Mouse (Mus musculus) gastrocnemius, adult 8-10 months (tissue): Measurements from ENCODE around the gene Dgcr2. TPM values are rescaled to one million over a fixed set of nuclear protein-coding genes. Genes with fewer than 3 reads are reported as not detected.

Experiments
- DNase-seq, 2 experiments: peaks; one replicate each; pipeline ENCODE4 v3.0.0; 2022; ENCODE audit warnings: low spot score in 2 of 2
- total RNA-seq, 4 experiments: library from RNA; stranded (reverse); gene quantifications; 2 replicates each; pipeline ENCODE4 v1.2.4; 2022

Dgcr2 gene
- total RNA-seq, 4 experiments from 2014 or later, result 19.1 to 22.8 (median 20.5) TPM

DNA sequence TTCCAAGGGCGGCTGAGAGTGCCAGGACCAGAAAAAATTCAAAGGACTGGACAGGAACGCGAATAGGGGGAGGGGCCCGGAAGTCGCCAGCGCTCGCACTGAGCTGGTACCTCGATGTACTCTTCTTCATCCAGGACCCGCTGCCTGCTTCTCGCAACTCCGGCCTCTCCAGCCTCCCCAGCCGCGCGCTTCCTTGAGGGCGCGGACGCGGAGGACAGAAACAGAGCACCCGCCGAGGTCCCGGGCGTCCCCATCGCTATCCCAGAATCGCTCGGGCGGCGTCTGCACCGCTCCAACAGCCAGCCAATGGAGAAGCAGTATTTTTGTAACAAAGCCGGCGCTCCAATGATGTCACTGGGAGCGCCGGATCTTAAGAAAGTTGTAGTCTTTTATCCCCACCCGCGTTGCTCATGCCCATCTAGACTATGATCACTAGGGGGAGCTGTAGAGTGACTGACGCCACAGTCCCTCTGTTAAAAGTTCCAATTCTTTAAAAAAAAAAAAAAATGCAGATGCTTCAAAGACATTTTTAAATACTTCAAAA, 12.8 kb upstream of the Dgcr2 start, which contains the start of gene Ess2:
TSS of gene Ess2 (minus strand) at position 297 of the 544 bp plus-strand sequence.
- peak; percentile 80 to 87 for DNase-seq

DNA sequence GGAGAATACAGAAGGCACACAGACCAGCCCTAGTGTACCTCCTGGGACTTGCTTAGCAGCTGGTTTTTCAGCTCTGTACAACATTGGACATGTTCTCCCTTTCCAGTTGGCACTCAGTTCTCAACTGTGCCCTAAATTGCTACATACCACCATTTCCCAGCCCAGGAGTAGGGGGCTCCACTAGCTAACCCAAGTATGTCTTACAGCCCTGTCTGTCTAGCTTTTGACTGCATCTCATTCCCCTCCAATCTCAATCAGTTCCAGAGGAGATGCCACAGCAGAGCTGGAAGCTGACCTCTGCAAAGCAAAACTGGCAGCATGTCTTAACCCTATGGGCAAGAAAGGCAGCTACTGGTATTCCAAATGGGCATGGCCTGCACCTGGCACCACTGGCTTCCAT, 2.3 kb downstream of the Dgcr2 start:
- no peak for DNase-seq

DNA sequence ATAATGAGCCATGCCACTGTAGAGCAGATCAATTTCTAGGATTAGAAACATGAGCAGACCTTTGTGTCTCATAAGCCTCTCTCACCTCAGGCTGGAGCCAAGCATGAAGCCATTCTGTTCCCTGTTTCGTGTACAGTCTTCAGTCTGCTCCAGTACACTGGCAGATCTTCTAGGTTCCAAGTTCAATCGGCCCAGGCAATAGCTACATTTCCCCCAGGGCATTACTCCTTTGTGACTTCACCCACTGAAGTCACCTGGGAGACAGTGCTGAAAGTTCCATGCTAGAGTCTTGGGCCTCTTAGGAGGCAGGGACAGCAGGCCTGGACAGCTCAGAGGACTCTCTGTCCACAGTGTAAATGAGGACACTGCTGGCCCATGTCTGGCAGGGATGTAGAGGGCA, 4.4 kb downstream of the Dgcr2 start, which contains the start of gene Tssk1:
TSS of gene Tssk1 (plus strand) at position 301 of the 400 bp plus-strand sequence.
- DNase-seq, result no peak

DNA sequence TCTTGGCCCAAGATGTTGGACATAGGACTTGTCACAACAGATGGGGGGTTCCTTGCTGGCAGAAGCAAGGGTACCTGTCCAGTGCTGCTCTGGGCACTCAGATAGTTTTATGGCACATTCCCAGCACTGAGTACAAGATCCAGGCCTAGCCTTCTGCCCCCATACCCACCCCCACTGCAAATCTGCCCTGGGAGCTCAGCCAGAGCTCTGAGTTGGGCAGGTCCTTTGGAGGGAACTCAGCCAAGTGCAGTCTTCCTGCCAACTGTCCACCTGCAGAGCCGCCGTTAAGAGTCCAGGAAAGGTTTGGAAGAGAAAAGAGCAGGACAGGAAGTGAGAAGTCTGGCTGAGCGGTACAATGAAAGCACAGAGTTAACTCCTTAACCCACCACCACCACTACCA, 5.8 kb downstream of the Dgcr2 start:
- DNase-seq, result no peak

DNA sequence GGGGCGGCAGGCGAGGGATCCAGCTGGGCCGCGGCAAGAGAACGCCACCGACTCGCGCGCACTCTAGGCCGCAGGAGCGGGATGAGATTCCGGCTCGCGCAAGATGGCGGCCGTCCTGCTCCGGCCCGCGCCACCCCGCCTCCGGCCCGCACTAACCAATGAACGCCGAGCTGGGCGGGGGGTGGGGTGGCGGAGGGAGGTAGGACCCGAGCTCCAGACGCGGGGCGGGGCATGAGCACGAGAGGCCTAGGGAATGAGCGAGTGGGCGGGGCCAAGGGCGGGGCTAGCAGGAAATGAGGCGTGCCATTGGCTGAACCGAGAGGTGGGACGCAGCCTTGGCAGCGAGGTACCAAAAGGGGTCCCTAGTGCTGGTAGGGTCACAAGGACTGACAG, 6.8 kb downstream of the Dgcr2 start, which contains the start of gene Gm20518:
TSS of gene Gm20518 (minus strand) at position 105 of the 393 bp plus-strand sequence.
- DNase-seq, result peak; percentile 99

DNA sequence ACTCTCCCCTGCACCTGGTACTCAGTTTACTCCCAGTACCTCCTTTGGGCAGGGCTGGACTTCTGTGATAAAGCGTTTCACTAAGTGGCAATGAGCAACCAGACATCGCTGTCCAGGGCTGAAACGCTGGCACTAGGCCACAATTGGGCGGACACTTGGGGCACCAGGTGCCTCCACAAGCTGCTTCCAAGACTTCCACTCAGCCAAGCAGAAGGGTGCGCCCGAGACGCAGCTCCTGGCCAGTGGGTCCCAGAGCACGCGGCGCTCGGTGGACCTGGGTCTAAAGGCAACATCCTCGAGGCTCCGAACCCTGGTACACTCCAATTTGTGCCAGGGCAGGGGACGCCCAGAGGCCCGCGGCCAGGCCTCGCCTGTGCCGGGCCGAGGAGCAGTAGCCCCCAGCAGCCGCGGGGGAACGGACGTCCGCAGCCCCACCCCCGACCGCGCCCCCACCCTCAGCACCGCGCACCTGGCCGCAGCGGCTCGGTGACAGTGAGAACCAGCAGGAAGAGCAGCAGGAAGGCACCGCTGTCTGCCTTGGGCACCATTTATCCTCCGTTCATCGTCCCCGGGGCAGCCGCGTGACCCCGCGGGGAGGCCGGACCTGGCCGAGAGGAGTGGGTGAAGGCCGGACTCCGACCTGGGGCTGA, 7.3 kb downstream of the Dgcr2 start:
- DNase-seq, result peak; percentile 61 to 80

DNA sequence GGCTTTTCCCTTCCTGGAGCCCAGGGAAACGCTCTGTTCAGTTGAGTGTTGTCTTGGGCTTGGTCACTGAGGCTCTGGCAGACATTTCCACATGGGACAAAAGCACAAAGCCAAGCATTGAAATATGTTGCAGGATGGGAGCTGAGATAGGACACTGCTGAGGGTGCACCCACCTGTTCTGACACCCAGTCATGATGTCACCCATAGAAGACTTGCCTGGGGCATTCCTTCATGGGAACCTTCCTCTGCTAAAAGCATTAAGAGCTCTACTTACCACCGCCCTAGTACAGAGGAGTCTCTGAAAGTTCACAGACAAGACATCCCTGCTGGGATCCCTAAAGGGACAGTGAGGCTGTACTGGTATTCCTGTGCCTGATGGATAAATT, 8.0 kb downstream of the Dgcr2 start:
- DNase-seq, result no peak

DNA sequence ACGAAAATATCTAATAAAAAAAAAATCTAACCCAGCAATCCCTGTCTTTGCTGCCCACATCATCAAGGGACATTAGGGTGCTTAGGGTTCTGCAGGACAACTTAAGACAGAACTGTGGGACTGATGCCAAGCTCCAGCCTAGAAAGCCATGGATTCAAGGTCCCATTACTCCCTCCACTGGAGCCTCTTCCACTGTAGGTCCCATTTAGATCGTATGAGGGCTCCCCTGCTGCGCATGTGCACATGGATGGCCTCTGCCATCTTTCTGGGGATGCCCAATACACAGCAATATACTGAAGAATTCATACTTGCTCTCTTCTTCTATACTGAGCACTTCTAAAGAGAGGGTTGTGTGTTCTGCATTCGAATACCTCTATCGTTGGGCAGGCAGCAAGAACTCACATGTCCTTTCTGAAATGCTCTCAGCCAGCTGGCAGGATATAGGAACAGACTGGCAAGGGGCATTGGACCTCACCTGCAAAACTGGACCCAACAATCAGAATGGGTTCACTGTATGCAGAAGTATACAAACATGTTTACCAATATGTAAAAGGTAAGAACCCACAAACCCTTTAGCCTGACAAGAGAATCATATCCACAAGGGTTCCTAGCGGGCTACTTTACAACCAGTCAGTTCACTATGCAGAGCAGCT, 8.5 kb downstream of the Dgcr2 start:
- DNase-seq, result no peak

DNA sequence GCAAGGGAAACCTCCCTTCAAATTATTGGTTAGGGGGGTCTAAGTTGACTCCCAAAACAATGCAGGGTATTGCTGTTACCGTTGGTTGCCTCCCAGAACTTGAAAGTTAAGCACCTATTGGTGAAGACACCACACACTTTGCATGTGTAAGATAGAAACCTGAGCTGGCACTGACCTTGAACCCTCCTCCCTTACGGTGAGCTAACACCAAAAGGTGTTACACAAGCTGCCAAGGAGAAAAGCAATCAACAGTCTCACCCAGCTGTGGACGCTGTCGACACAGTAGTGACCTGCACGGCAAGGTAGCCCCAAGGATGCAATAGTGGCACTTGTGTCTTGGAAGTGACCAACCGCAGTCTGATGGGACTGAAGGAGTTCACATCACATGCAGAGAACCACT, 14.2 kb downstream of the Dgcr2 start:
- no peak for DNase-seq

DNA sequence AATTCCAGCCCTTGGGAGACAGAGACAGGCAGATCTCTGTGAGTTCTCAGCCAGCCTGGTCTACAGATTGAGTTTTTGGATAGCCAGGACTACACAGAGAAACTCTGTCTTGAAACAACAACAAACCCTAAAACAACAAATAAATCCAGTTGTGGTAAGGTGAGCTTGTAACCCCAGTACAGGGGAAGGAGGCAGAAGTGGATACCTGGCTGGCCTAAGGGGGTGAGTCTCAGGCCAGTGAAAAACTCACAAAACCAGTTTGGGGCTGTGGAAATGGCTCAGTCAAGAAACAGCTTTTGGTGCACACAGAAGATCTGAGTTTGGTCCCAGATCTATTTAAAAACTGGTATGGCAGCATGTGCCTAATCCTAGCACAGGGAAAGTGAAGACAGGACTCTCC, 16.2 kb downstream of the Dgcr2 start:
- DNase-seq, result no peak

DNA sequence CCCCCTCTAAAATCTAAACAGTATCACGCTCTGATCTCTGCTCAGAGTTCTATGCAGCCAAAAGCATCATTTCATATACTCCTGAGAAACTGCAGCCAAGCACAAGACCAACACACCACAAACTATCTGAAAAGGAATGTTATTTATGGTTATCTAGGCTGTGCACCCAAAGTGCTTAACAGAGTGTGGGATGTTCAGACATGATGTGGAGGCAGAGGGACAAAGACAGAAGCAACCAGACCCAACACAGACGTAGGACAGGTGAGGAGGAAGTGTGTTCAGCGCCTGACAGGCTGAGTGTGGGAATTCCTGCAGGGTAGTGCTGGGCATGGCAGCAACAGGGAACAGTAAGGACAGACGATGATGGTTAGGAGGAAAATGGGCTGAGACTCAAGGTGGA, 18.8 kb downstream of the Dgcr2 start:
- no peak for DNase-seq

DNA sequence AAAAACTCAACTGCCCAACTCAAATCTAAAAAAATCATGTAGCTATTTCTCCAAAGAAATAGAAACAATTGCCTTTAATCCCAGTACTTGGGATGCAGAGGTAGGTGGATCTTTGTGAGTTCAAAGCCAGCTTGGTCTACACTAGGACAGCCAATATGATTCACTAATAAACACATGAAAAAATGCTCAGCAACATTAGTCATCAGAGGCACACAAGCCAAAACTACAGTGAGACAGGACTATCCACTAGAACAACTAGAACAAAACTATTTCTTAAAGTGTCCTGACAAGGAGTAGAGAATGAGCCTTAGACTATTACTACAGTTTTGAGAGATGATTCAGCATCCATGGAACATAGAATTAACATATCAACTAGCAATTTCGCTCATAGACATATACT, 22.3 kb downstream of the Dgcr2 start:
- DNase-seq, result no peak

DNA sequence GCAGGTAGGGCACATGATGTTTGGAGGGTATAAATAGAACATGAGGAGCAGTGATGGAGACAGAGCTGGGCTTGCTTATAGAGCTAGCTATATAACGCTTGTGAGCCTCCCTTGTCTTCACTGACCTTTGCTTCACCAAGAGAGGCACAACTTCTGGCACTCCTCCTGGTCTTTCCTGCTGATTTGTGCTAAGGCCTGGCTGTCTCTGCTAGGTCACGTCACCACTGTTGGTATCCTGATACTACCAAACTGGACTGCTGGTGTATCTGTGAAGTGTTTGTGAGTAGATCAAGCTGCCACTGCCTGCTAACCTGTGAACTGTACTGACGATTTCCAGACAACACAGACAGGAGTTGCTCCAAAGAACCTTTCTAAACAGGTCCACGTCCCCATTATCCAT, 23.2 kb downstream of the Dgcr2 start:
- no peak for DNase-seq

DNA sequence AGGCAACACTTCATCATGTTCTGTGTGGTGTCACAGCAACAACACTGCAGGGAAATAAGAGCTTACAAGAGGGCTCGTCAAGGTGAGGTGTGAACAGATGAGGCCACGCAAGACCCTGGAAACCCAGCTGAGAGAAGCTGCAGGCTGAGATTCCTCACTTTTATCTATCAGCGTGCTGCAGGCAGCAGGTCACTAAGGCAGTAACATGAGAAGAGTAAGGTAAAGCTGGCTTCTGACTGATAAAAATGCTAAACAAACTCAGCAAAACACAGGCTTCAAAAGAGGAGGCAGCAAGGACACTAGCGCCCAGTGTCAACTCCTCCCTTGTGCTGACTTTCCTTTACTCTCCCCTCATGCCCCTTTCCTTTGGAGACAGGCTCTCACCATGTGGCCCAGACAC, 25.4 kb downstream of the Dgcr2 start:
- DNase-seq, result no peak

DNA sequence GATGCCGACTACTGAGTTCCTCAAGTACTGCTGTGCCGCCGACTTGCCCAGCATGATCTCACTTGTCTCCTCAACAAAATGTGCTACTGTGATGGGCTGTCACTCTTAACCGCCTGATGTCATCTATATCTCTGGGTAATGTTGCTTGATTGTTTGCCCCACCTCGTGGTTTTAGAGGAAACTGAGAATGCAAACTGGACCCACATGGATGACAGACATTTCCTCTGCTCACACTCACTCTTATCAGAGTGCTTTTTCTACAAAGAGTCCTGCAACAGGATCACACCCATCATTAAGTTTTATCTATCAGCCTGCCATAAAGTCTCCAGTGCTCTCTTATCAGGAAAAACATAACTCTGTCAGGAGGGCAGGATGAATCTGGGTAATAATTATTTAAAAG, 27.1 kb downstream of the Dgcr2 start:
- no peak for DNase-seq

DNA sequence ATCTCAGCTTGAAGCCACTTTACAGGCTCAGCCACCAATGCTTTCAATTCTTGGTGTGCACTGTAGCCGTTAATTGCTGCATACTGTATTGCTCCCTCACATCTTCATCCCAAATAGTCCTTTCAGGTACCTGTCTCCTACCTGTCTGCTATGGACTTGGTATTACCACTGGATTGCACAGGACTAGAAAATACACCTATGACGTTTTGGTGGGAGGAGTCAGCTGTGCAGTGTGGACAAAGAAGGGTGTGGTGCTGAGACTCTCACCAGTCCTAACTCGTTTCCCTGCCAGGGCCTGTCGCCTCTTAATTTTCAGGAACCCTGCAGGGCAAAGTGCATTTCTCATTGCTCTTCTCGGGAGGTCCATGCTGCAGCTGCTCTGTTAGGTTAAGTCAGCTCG, 32.6 kb downstream of the Dgcr2 start:
- no peak for DNase-seq

DNA sequence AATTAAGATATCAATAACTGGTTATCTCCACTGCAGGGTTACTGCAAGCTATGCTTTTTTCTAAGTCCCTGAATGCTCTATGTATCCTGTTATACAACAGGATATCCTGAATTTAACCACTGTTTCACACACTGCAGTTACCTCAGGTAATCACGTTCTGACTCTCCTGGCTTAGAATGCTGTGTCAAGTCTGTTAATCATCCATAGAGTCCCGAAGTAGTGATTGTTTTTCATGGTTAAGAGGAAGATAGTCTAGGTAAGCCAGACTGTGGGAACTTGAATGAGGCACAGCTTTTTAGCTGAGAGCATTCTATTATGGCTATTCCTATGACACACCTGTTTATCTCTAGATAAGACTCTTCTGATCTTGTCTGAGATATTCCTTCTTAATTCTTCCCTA, 33.1 kb downstream of the Dgcr2 start:
- no peak for DNase-seq

DNA sequence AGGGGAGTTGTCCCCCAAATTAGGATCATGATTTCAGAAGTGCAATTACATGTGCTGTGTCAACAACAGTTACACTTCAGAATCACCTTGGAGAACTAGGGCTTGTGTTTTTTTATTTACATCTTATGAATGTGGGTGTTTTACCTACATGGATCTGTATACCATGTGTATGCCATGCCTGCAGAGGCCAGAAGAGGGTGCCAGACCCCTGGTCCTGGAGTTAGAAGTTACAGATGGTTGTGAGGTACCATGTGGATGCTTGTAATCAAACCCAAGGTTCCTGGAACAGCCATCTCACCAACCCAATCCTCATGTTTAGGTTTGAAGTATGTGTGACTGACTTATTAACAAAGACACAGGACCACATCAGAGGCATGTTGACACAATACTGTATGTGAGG, 39.8 kb downstream of the Dgcr2 start:
- no peak for DNase-seq

DNA sequence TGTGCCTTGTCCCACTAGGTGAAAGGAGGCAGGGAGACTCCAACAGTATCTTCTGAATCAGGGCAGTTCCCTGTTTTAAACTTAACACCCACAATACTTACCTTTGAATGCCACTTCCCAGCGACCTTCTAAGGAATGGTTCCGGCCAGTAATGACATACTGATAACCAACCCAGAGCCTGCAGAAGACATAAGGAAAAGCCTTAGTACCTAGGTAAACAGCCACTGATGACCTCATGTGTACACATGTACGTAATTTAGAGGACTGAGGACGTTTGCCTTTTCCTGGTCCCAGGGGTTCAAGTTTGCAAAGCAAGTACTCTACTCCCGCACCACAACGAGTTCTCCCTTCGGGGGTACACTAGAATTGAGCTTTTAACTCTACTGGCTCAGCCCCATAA, 41.2 kb downstream of the Dgcr2 start:
- DNase-seq, result no peak

DNA sequence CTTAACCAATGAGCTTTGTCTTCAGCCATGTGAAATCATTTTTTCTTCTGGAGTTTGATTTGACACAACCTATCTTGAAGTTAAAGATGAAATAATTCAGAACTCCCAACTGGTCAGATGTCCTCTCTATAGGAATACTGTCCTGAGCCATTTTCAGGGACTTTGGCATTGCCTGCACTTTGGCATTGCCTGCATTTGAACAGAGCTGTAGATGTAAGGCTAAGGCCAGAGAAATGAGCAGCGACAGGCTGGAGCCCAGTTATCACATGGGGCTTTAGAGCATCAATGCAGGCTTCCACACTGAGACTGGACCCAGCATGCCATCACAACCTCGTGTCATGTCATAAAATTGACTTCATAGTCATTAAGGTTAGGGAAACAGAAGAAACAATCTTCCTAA, 45.1 kb downstream of the Dgcr2 start:
- no peak for DNase-seq

DNA sequence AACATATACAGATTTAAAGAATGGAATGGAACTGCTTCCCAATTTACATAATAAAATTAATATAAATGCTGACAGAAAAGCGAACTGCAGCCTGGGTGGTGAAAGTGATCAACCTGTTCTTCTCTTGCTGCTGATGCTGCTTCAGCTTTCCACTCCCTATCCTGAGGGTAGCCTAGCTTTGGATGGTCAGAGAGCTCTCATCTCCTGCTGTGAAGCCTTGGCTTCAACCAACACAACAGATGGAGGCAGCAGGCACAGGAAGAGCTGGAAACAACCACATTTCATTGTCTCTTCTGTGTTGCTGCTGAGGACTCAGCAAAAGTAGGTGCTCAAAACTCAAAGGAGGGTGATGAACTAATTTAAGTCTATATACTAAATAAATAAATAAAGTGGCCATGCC, 46.5 kb downstream of the Dgcr2 start:
- no peak for DNase-seq

DNA sequence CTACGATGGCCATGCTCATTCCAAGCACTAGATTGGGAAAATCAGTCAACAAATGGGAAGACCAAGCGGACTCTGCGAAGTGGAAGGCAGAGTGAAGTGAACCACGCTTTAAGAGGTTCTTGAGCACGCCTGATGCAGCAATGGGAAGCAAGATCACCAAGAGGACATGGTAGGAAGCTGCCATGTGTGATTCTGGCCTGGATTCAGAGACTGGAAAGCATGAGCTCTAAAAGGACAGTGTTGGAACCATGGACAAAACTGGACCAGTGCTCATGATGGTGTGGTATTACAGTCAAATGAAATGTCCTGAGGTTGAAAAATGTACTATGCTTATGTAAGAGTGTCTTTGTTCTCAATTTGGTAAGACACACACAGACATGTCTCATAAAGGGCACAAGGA, 47.0 kb downstream of the Dgcr2 start:
- DNase-seq, result no peak

DNA sequence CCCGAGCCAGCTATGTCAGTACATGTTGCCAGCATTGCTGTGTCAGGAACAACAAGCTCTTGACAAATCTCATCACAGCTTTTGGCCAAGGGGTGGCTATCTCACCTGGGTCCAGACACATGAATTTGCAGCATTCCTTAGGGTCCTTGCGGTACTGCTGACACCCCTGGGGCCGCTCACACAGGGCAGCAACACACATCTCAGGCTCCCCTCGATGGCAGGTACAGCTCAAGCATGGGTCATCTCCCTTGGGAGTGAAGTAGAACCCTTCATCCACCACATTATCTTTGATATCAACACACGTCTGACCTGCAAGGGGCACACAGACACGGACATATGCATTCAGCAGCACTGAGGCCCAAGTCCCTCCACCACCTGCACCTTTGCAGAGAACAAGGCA, 48.9 kb downstream of the Dgcr2 start:
- DNase-seq, result no peak
